Mouse (Mus musculus) hindbrain, embryonic 12.5 days (tissue): ENCODE results near the gene Sergef. TPM values are rescaled to one million over a fixed set of nuclear protein-coding genes. Genes with fewer than 3 reads are reported as not detected.
A peak's percentile ranks its signal among the peaks of the same experiment; 100 is the strongest.
"Not testable (repeated sequence)": the region's sequence is repeated elsewhere in the genome, so short reads cannot be mapped to it uniquely, and the experiment has no call there.

Source experiments
- ATAC-seq: fragments of 200-750 bp; cut with Nextera tagmentation; 2 replicates; pipeline ENCODE4 v1.8.0; 2017; ENCODE audit warnings: moderate TSS enrichment; ENCODE audit not compliant: low FRiP score
- H3K27ac ChIP-seq: fragments of 300-500 bp; sonication (generic); 2 replicates; pipeline ENCODE4 v1.5.1; 2016; ENCODE audit warnings: mild to moderate bottlenecking
- H3K27me3 ChIP-seq: fragments of 300-500 bp; sonication (generic); 2 replicates; pipeline ENCODE4 v1.6.1; 2016; ENCODE audit warnings: mild to moderate bottlenecking
- H3K36me3 ChIP-seq: fragments of 300-500 bp; sonication (generic); 2 replicates; pipeline ENCODE4 v1.6.1; 2016; ENCODE audit warnings: mild to moderate bottlenecking
- H3K4me1 ChIP-seq: fragments of 300-500 bp; sonication (generic); 2 replicates; pipeline ENCODE4 v1.6.1; 2016
- H3K4me2 ChIP-seq: fragments of 300-500 bp; sonication (generic); replicated peaks from 2 replicates; pipeline ENCODE4 v1.6.1; 2016; ENCODE audit warnings: mild to moderate bottlenecking
- H3K4me3 ChIP-seq: fragments of 300-500 bp; sonication (generic); 2 replicates; pipeline ENCODE4 v1.5.1; 2016; ENCODE audit warnings: mild to moderate bottlenecking
- H3K9ac ChIP-seq: fragments of 300-500 bp; sonication (generic); 2 replicates; pipeline ENCODE4 v1.6.1; 2016; ENCODE audit warnings: mild to moderate bottlenecking, moderate library complexity
- H3K9me3 ChIP-seq: fragments of 300-500 bp; sonication (generic); replicated peaks from 2 replicates; pipeline ENCODE4 v1.6.1; 2016; ENCODE audit warnings: mild to moderate bottlenecking
- WGBS: fragments of 180-500 bp; shearing (Covaris S2); methylation state at CpG from one replicate; pipeline ENCODE4 v1.1.7; 2016; 5-methylcytosine and 5-hydroxymethylcytosine counted together
- polyA plus RNA-seq: library from polyadenylated mRNA; unstranded; fragments of >200 nt; fragmentation: Nextera tagmentation; extraction: Ambion mirVana; gene quantifications from 2 replicates; pipeline ENCODE4 v1.2.1, GENCODE M21; 2016

Sergef gene
- polyA plus RNA-seq, 1 experiment from 2014 or later: 18.9 TPM

DNA sequence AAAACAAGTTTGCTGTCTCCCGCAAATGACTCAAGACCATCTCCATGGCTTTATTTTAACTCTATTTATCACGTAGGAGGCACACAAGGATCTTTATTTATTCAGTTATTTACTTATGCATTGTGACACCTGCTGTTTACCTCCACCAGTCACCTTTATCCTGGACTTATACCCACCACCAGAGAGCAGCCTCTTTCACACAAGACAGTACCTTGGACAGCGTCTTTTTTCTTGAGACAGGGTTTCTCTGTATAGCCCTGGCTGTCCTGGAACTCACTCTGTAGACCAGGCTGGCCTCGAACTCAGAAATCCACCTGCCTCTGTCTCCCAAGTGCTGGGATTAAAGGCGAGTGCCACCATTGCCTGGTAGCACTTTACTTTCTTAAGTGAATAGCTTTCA lies 10.6 kb upstream of the Sergef start:
- H3K4me2 ChIP-seq, ATAC-seq, H3K9me3 ChIP-seq, H3K4me3 ChIP-seq, H3K36me3 ChIP-seq, H3K27me3 ChIP-seq, H3K9ac ChIP-seq, H3K27ac ChIP-seq, H3K4me1 ChIP-seq: not testable (repeated sequence)
- 50% methylated on average over 5 of the region's 5 CpGs for WGBS

GRCm38 (mm10) chr7:46648431-46649140 lies 9.0 kb upstream of the Sergef start:
- 79% methylated on average over 4 of the region's 4 CpGs for WGBS
- ATAC-seq: no peak
- Histone ChIP-seq H3K4me1 (no peaks in the 10 kb centered on the region), H3K4me2 (no peak overlapping the region), H3K9me3 (no peaks in the 10 kb centered on the region), H3K27me3 (no peaks in the 10 kb centered on the region), H3K4me3 (no peak overlapping the region), H3K9ac (no peak overlapping the region), H3K27ac (no peak overlapping the region), H3K36me3 (no peaks in the 10 kb centered on the region)

DNA sequence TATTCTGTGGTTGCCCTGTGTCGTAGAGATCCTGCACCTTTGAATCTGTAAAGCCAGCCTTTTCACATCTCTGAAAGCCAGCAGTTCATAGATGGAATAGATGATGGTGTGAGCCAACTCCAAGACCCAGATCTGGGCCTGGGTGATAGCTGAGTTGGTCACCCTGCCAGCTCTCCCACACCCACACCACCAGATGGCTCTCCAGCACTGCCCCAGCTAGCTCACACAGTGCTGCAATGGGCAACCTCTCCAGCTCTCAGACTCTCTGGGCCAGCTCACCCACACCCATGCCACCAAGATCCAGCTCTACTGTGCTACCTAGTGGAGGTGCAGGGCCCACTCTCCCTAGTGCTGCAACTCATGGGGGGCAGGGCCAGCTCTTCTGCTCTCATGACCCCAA lies 3.6 kb upstream of the Sergef start:
- no peak overlapping the region for H3K9ac ChIP-seq
- H3K36me3 ChIP-seq: no peaks in the 10 kb centered on the region
- no peaks in the 10 kb centered on the region for H3K9me3 ChIP-seq
- peaks cover 6% of the 10 kb centered on the region; the same call in 1 of the 2 replicates for H3K27me3 ChIP-seq
- no peak overlapping the region for H3K27ac ChIP-seq
- no peak overlapping the region for H3K4me3 ChIP-seq
- H3K4me2 ChIP-seq: no peak overlapping the region
- 73% methylated on average over 1 of the region's 1 CpGs for WGBS
- no peak for ATAC-seq
- peaks cover 9% of the 10 kb centered on the region for H3K4me1 ChIP-seq

DNA sequence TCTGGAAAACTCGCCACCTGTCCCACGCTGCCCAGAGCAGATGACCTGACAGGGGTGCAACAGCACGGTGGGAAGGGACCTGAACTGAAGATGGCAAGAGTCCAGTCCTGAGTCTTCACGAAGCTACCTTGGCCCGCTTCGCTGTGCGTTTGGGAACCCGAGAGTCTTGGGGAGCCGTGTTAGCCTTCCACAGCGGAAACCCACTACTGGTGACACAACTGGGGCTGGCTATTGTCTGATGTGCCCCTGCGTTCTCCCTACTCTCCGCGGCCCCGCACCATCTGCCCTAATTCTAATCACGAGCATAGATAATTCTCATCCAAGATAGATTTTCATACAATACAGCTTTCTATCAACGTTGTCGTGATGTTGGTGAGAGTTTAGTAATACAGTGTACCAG lies 455 bp upstream of the Sergef start:
- peak overlapping the region; percentile 81 for H3K27ac ChIP-seq
- H3K4me2 ChIP-seq: peak overlapping the region; percentile 85
- H3K4me3 ChIP-seq: peak overlapping the region; percentile 67
- H3K9me3 ChIP-seq: no peaks in the 10 kb centered on the region
- peak overlapping the region; percentile 73 for H3K9ac ChIP-seq
- peak; percentile 50; the same call in 1 of the 2 replicates for ATAC-seq
- H3K4me1 ChIP-seq: peaks cover 10% of the 10 kb centered on the region
- H3K27me3 ChIP-seq: peaks cover 6% of the 10 kb centered on the region; the same call in 1 of the 2 replicates
- H3K36me3 ChIP-seq: no peaks in the 10 kb centered on the region
- 17% methylated on average over 17 of the region's 17 CpGs for WGBS

DNA sequence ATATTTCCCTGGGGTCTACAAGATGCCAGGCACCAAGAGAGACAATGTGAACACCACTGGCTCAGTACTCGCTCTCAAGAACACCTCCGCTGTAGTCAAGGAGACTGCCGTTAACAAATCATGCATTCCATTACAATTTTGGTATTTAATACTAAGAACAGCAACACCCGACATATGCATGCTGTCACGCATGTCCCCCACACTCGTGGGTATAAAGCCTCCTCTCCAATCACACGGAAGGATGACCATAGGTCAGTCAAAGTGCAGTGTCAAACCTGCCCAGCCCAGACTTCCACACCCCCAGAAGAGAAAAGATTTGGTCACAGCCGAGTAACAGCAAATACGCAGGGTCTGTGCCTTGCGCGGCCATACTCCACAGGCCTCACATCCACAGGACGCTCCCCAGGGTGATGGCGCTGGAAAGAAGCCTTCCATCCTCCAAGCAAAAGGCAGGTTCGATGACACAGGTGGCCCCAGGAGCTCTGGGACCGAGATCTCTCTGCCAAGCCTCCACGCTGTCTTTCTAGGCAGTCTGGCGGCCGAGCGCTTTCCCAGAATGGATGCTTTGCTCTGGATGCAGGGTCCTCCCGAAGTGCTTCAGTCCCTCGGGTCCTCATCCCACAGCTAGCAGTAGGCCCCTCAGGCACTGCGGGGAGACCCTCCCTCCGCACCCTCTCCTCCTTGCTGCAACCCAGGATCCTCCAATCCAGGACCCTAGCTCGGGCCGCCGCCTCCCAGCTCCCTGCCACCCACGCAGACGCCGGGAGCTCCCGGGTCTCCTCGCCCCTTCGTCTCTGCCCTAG lies 517 bp downstream of the Sergef start:
- peak overlapping the region; percentile 67 for H3K4me3 ChIP-seq
- ATAC-seq: peak; percentile 51
- H3K9ac ChIP-seq: peak overlapping the region; percentile 73
- H3K4me1 ChIP-seq: peaks cover 10% of the 10 kb centered on the region
- H3K36me3 ChIP-seq: 0 out of 2 replicates have a peak, but pooled peaks cover 4% of the 10 kb centered on the region
- no peaks in the 10 kb centered on the region for H3K9me3 ChIP-seq
- H3K27me3 ChIP-seq: peaks cover 6% of the 10 kb centered on the region; the same call in 1 of the 2 replicates
- peak overlapping the region; percentile 81 for H3K27ac ChIP-seq
- H3K4me2 ChIP-seq: peak overlapping the region; percentile 85
- 9% methylated on average over 32 of the region's 32 CpGs for WGBS

DNA sequence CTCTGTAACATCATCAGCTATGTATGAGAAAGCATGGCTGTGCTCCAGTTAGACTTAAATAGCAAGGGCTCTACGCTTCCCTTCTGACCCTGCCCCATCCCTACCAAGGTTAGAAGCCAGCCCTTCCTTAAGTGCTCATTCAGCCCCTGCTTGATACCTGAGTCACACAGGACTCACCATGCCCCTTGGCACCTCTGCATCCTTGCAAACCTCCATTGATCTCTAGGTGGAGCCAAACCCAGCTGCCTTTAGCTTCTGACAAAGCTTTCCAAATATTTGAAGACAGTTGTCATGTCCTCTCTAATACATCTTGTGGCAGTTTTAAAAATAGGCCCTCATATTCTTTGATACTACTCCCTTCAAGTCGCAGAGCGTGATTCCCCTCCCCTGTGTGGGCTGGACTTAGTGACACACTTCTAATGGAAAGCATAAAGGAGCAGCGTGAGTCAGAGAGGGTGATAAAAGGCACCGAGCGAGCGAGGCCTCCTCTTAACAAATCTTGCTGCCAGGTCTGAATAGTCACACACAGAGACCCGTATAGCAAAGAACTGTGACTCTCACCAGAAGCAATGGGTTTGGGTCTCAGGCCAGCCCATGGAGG lies 11.1 kb downstream of the Sergef start:
- H3K4me2 ChIP-seq: no peak overlapping the region
- 0 out of 2 replicates have a peak, but pooled peaks cover 5% of the 10 kb centered on the region for H3K4me1 ChIP-seq
- WGBS: 49% methylated on average over 8 of the region's 8 CpGs
- peak overlapping the region; percentile 42; the same call in 1 of the 2 replicates for H3K9ac ChIP-seq
- no peak for ATAC-seq
- H3K4me3 ChIP-seq: no peak overlapping the region
- no peak overlapping the region for H3K27ac ChIP-seq
- no peaks in the 10 kb centered on the region for H3K9me3 ChIP-seq
- H3K27me3 ChIP-seq: no peaks in the 10 kb centered on the region
- peaks cover 23% of the 10 kb centered on the region for H3K36me3 ChIP-seq

GRCm38 (mm10) chr7:46623979-46624378 lies 15.6 kb downstream of the Sergef start:
- WGBS: 40% methylated on average over 2 of the region's 3 CpGs
- no peak for ATAC-seq

DNA sequence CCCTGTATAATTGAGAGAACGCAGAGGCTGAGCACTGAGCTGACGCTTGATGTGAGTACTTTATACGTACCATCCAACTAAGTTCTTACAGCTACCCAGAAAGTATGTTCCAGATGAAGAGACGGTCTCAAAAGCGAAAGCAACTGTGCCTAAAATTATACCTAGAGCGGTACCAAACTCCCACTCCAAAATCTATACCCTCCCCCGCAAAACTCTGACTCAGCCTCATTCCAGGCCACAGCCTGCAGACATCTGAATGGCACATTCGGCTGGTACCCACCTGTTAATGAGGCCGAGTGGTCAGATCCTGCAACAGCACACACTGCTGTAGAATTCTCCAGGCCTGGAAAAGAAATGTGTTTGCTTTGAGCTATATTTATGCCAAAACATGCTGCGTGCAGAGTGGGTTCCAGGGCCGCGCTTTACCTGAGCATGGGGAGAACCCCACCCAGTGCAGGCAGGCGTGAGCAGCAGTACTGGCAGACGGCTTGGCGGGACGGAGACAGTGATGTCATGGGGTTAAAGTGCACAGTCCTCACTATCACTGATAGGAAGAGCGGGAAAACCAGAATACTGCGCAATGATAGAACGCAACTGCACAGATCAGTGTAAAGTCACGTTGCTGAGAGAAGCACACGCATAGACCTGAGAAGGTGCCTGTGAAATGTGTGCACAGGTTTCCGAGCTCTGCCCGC lies 21.0 kb downstream of the Sergef start:
- 94% methylated on average over 23 of the region's 23 CpGs for WGBS
- H3K4me1 ChIP-seq: no peaks in the 10 kb centered on the region
- no peaks in the 10 kb centered on the region for H3K9me3 ChIP-seq
- H3K4me3 ChIP-seq: no peak overlapping the region
- H3K9ac ChIP-seq: no peak overlapping the region
- ATAC-seq: no peak
- no peak overlapping the region for H3K27ac ChIP-seq
- no peaks in the 10 kb centered on the region for H3K27me3 ChIP-seq
- H3K36me3 ChIP-seq: peaks cover 30% of the 10 kb centered on the region
- H3K4me2 ChIP-seq: no peak overlapping the region

More at GRCm38 (mm10) chr7:46623979-46624378, 15.6 kb downstream of the Sergef start:
- no peaks in the 10 kb centered on the region for H3K9me3 ChIP-seq
- no peak overlapping the region for H3K27ac ChIP-seq
- no peak overlapping the region for H3K9ac ChIP-seq
- no peaks in the 10 kb centered on the region for H3K27me3 ChIP-seq
- no peak overlapping the region for H3K4me2 ChIP-seq
- peaks cover 16% of the 10 kb centered on the region for H3K36me3 ChIP-seq
- 0 out of 2 replicates have a peak, but pooled peaks cover 5% of the 10 kb centered on the region for H3K4me1 ChIP-seq
- H3K4me3 ChIP-seq: no peak overlapping the region

- H3K4me2 ChIP-seq: no peak overlapping the region
- H3K9ac ChIP-seq: no peak overlapping the region
- no peak for ATAC-seq
- H3K27me3 ChIP-seq: no peaks in the 10 kb centered on the region
- WGBS: 95% methylated on average over 7 of the region's 7 CpGs
- H3K4me3 ChIP-seq: no peak overlapping the region
- no peaks in the 10 kb centered on the region for H3K9me3 ChIP-seq
- peaks cover 37% of the 10 kb centered on the region for H3K36me3 ChIP-seq
- no peaks in the 10 kb centered on the region for H3K4me1 ChIP-seq
- H3K27ac ChIP-seq: no peak overlapping the region
Measured at GRCm38 (mm10) chr7:46616429-46617005, 23.1 kb downstream of the Sergef start.

- WGBS: 71% methylated on average over 5 of the region's 5 CpGs
- peaks cover 29% of the 10 kb centered on the region for H3K36me3 ChIP-seq
Measured at GRCm38 (mm10) chr7:46615256-46615977, 24.2 kb downstream of the Sergef start.

DNA sequence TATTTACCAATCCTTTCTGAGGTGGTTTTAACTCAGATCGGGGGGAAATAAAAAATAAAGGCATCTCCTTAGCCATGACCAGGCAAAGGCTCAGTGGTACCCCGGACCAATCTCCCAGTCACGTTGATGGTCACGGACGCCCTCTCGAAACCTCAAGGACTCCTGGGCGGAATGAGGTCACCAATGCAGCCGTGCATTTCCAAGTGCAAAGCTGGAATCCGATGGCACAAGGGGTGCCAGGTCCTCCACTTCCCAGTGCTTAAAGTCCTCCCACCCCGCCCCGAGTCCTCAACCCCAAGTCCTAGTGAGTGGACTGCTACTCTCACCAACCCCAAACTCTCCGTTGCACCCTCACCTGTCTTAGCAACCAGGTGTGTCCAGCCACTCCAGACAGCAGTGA lies 25.3 kb downstream of the Sergef start:
- WGBS: 95% methylated on average over 12 of the region's 12 CpGs

More at GRCm38 (mm10) chr7:46615256-46615977, 24.2 kb downstream of the Sergef start:
- Histone ChIP-seq H3K4me2 (no peak overlapping the region), H3K9me3 (no peaks in the 10 kb centered on the region), H3K27ac (no peak overlapping the region), H3K9ac (no peak overlapping the region), H3K4me3 (no peak overlapping the region), H3K4me1 (no peaks in the 10 kb centered on the region), H3K27me3 (no peaks in the 10 kb centered on the region)
- no peak for ATAC-seq

More for the DNA sequence above, 25.3 kb downstream of the Sergef start:
- H3K9ac ChIP-seq: no peak overlapping the region
- H3K27me3 ChIP-seq: no peaks in the 10 kb centered on the region
- H3K4me2 ChIP-seq: no peak overlapping the region
- H3K36me3 ChIP-seq: peaks cover 25% of the 10 kb centered on the region
- no peaks in the 10 kb centered on the region for H3K4me1 ChIP-seq
- H3K4me3 ChIP-seq: no peak overlapping the region
- H3K9me3 ChIP-seq: no peaks in the 10 kb centered on the region
- ATAC-seq: no peak
- no peak overlapping the region for H3K27ac ChIP-seq
